Mouse (Mus musculus): ENCODE data around the gene Pnpla3. TPM values are rescaled to one million over a fixed set of nuclear protein-coding genes. Genes with fewer than 3 reads are reported as not detected.
"Not testable (repeated sequence)": the region's sequence is repeated elsewhere in the genome, so short reads cannot be mapped to it uniquely, and the experiment has no call there.

Gene Pnpla3
- polyA plus RNA-seq, 1 experiment from 2014 or later: 0.26 TPM

- Histone ChIP-seq H3K27me3 (no peaks in the 10 kb centered on the region), H3K4me2 (no peak overlapping the region), H3K4me1 (replicated peaks) (no peaks in the 10 kb centered on the region), H3K9ac (replicated peaks) (no peak overlapping the region), H3K36me3 (no peaks in the 10 kb centered on the region), H3K9me3 (peaks cover 4% of the 10 kb centered on the region; the same call in 1 of the 2 replicates), H3K27ac (no peak overlapping the region), H3K4me3 (replicated peaks) (no peak overlapping the region)
- no peak for ATAC-seq (ENCODE audit: insufficient number of reproducible peaks, insufficient read depth, low FRiP score, low TSS enrichment, low read depth)
- 62% methylated on average over 12 of the region's 12 CpGs for WGBS
Measured at GRCm38 (mm10) chr15:84136473-84137415, 30.9 kb upstream of the Pnpla3 start.

GRCm38 (mm10) chr15:84139592-84140005, 28.0 kb upstream of the Pnpla3 start:
- WGBS: 67% methylated on average over 5 of the region's 5 CpGs
- Histone ChIP-seq H3K4me2 (no peak overlapping the region), H3K27me3 (no peaks in the 10 kb centered on the region; the same call in 1 of the 2 replicates), H3K4me1 (replicated peaks) (no peaks in the 10 kb centered on the region), H3K9me3 (peaks cover 4% of the 10 kb centered on the region; the same call in 1 of the 2 replicates), H3K4me3 (replicated peaks) (no peak overlapping the region), H3K27ac (no peak overlapping the region), H3K36me3 (no peaks in the 10 kb centered on the region), H3K9ac (replicated peaks) (no peak overlapping the region)
- no peak for ATAC-seq (ENCODE audit: insufficient number of reproducible peaks, insufficient read depth, low FRiP score, low TSS enrichment, low read depth)

- ATAC-seq (ENCODE audit: insufficient number of reproducible peaks, insufficient read depth, low FRiP score, low TSS enrichment, low read depth): no peak
- Histone ChIP-seq H3K27ac (no peak overlapping the region), H3K4me2 (no peak overlapping the region), H3K4me3 (replicated peaks) (no peak overlapping the region), H3K36me3 (no peaks in the 10 kb centered on the region), H3K4me1 (replicated peaks) (no peaks in the 10 kb centered on the region), H3K9ac (replicated peaks) (no peak overlapping the region), H3K27me3 (no peaks in the 10 kb centered on the region; the same call in 1 of the 2 replicates), H3K9me3 (peaks cover 4% of the 10 kb centered on the region; the same call in 1 of the 2 replicates)
- WGBS: 50% methylated on average over 3 of the region's 3 CpGs
Measured at GRCm38 (mm10) chr15:84140109-84140508, 27.5 kb upstream of the Pnpla3 start.

- no peak for ATAC-seq (ENCODE audit: insufficient number of reproducible peaks, insufficient read depth, low FRiP score, low TSS enrichment, low read depth)
- Histone ChIP-seq H3K9ac (replicated peaks) (no peak overlapping the region), H3K4me2 (no peak overlapping the region), H3K27ac (no peak overlapping the region), H3K36me3 (no peaks in the 10 kb centered on the region), H3K27me3 (no peaks in the 10 kb centered on the region; the same call in 1 of the 2 replicates), H3K4me3 (replicated peaks) (no peak overlapping the region), H3K4me1 (replicated peaks) (no peaks in the 10 kb centered on the region), H3K9me3 (no peaks in the 10 kb centered on the region)
- WGBS: 69% methylated on average over 5 of the region's 5 CpGs
Measured at GRCm38 (mm10) chr15:84140929-84141328, 26.7 kb upstream of the Pnpla3 start.

GRCm38 (mm10) chr15:84156158-84156557, 11.5 kb upstream of the Pnpla3 start:
- H3K9me3 ChIP-seq: no peaks in the 10 kb centered on the region
- H3K36me3 ChIP-seq: no peaks in the 10 kb centered on the region
- H3K4me2 ChIP-seq: no peak overlapping the region
- H3K4me3 ChIP-seq (replicated peaks): no peak overlapping the region
- no peaks in the 10 kb centered on the region for H3K27me3 ChIP-seq
- 87% methylated on average over 2 of the region's 2 CpGs for WGBS
- H3K4me1 ChIP-seq (replicated peaks): no peaks in the 10 kb centered on the region
- no peak overlapping the region for H3K27ac ChIP-seq
- no peak for ATAC-seq (ENCODE audit: insufficient number of reproducible peaks, insufficient read depth, low FRiP score, low TSS enrichment, low read depth)
- H3K9ac ChIP-seq (replicated peaks): no peak overlapping the region

GRCm38 (mm10) chr15:84157530-84157929, 10.1 kb upstream of the Pnpla3 start:
- H3K9me3 ChIP-seq; H3K36me3 ChIP-seq; H3K27me3 ChIP-seq; H3K4me1 ChIP-seq (replicated peaks); H3K4me3 ChIP-seq (replicated peaks); H3K9ac ChIP-seq (replicated peaks); H3K4me2 ChIP-seq; H3K27ac ChIP-seq; ATAC-seq (ENCODE audit: insufficient number of reproducible peaks, insufficient read depth, low FRiP score, low TSS enrichment, low read depth): not testable (repeated sequence)
- 68% methylated on average over 6 of the region's 6 CpGs for WGBS

- H3K27ac ChIP-seq: no peak overlapping the region
- H3K9me3 ChIP-seq: no peaks in the 10 kb centered on the region
- no peaks in the 10 kb centered on the region for H3K27me3 ChIP-seq
- 84% methylated on average over 6 of the region's 6 CpGs for WGBS
- ATAC-seq (ENCODE audit: insufficient number of reproducible peaks, insufficient read depth, low FRiP score, low TSS enrichment, low read depth): no peak
- H3K4me3 ChIP-seq (replicated peaks): no peak overlapping the region
- H3K4me2 ChIP-seq: no peak overlapping the region
- no peaks in the 10 kb centered on the region for H3K4me1 ChIP-seq (replicated peaks)
- no peaks in the 10 kb centered on the region for H3K36me3 ChIP-seq
- no peak overlapping the region for H3K9ac ChIP-seq (replicated peaks)
Measured at GRCm38 (mm10) chr15:84161871-84162270, 5.8 kb upstream of the Pnpla3 start.

GRCm38 (mm10) chr15:84166818-84167217, 819 bp upstream of the Pnpla3 start:
- 75% methylated on average over 6 of the region's 6 CpGs for WGBS
- Histone ChIP-seq H3K4me3 (replicated peaks) (no peak overlapping the region), H3K36me3 (no peaks in the 10 kb centered on the region), H3K9me3 (no peaks in the 10 kb centered on the region), H3K9ac (replicated peaks) (no peak overlapping the region), H3K27ac (no peak overlapping the region), H3K27me3 (peaks cover 23% of the 10 kb centered on the region), H3K4me1 (replicated peaks) (peaks cover 13% of the 10 kb centered on the region; the same call in 1 of the 2 replicates), H3K4me2 (peak overlapping the region; percentile 99; the same call in 1 of the 2 replicates)
- no peak for ATAC-seq (ENCODE audit: insufficient number of reproducible peaks, insufficient read depth, low FRiP score, low TSS enrichment, low read depth)

- Histone ChIP-seq H3K36me3 (no peaks in the 10 kb centered on the region), H3K4me3 (replicated peaks) (peak overlapping the region; percentile 54), H3K9me3 (no peaks in the 10 kb centered on the region), H3K9ac (replicated peaks) (peak overlapping the region; percentile 63), H3K27ac (no peak overlapping the region), H3K27me3 (peaks cover 23% of the 10 kb centered on the region), H3K4me2 (peak overlapping the region; percentile 99), H3K4me1 (replicated peaks) (peaks cover 13% of the 10 kb centered on the region; the same call in 1 of the 2 replicates)
- ATAC-seq (ENCODE audit: insufficient number of reproducible peaks, insufficient read depth, low FRiP score, low TSS enrichment, low read depth): 0 out of 2 replicates have a peak, but pooled peaks have one; percentile 23
- under 1% methylated on average over 28 of the region's 28 CpGs for WGBS
Measured at GRCm38 (mm10) chr15:84168170-84169161, 829 bp downstream of the Pnpla3 start.

GRCm38 (mm10) chr15:84169511-84169910, 1.9 kb downstream of the Pnpla3 start:
- no peak overlapping the region for H3K9ac ChIP-seq (replicated peaks)
- no peak overlapping the region for H3K4me2 ChIP-seq
- no peak overlapping the region for H3K27ac ChIP-seq
- no peak overlapping the region for H3K4me3 ChIP-seq (replicated peaks)
- peaks cover 23% of the 10 kb centered on the region for H3K27me3 ChIP-seq
- H3K4me1 ChIP-seq (replicated peaks): peaks cover 13% of the 10 kb centered on the region; the same call in 1 of the 2 replicates
- no peak for ATAC-seq (ENCODE audit: insufficient number of reproducible peaks, insufficient read depth, low FRiP score, low TSS enrichment, low read depth)
- 48% methylated on average over 1 of the region's 1 CpGs for WGBS
- no peaks in the 10 kb centered on the region for H3K9me3 ChIP-seq
- no peaks in the 10 kb centered on the region for H3K36me3 ChIP-seq

- WGBS: 89% methylated on average over 7 of the region's 7 CpGs
Measured at GRCm38 (mm10) chr15:84171166-84171565, 3.5 kb downstream of the Pnpla3 start.

More at GRCm38 (mm10) chr15:84171166-84171565, 3.5 kb downstream of the Pnpla3 start:
- Histone ChIP-seq H3K9me3 (no peaks in the 10 kb centered on the region), H3K36me3 (no peaks in the 10 kb centered on the region), H3K27me3 (peaks cover 23% of the 10 kb centered on the region), H3K4me2 (no peak overlapping the region), H3K9ac (replicated peaks) (no peak overlapping the region), H3K4me3 (replicated peaks) (no peak overlapping the region), H3K27ac (no peak overlapping the region), H3K4me1 (replicated peaks) (peaks cover 13% of the 10 kb centered on the region; the same call in 1 of the 2 replicates)
- no peak for ATAC-seq (ENCODE audit: insufficient number of reproducible peaks, insufficient read depth, low FRiP score, low TSS enrichment, low read depth)
